Mouse (Mus musculus) ES-E14 (cell line): Measurements from ENCODE around the gene Gm3542. TPM values are rescaled to one million over a fixed set of nuclear protein-coding genes. Genes with fewer than 3 reads are reported as not detected.
"Not testable (repeated sequence)": the region's sequence is repeated elsewhere in the genome, so short reads cannot be mapped to it uniquely, and the experiment has no call there.

ENCODE experiments used
- DNase-seq: peaks from one replicate; pipeline ENCODE4 v3.0.0-alpha.2; 2013; ENCODE audit warnings: low read depth, low spot score
- H3K27ac ChIP-seq: 2 replicates; pipeline ENCODE4 v1.5.1; 2012; ENCODE audit warnings: low read depth, mild to moderate bottlenecking, low read length, moderate library complexity, mixed read lengths; ENCODE audit not compliant: poor library complexity, insufficient read depth, severe bottlenecking
- H3K36me3 ChIP-seq: 2 replicates; pipeline ENCODE4 v1.6.1; 2012; ENCODE audit warnings: mild to moderate bottlenecking, low read length, moderate library complexity, mixed read lengths; ENCODE audit not compliant: control insufficient read depth, poor library complexity, insufficient read depth, severe bottlenecking
- H3K4me1 ChIP-seq, 2 experiments: fragments of 150-350 bp in 1 of 2; sonication (generic) in 1 of 2; 2 replicates each; pipeline ENCODE4 v1.6.1; 2012; ENCODE audit warnings: low read length in 2 of 2, mild to moderate bottlenecking in 1 of 2, mixed read lengths in 1 of 2; ENCODE audit not compliant: control insufficient read depth in 2 of 2, insufficient read depth in 2 of 2, poor library complexity in 1 of 2
- H3K4me3 ChIP-seq, 2 experiments: fragments of 150-350 bp in 1 of 2; sonication (generic) in 1 of 2; 2 replicates each; pipeline ENCODE4 v1.5.1; 2012; ENCODE audit warnings: low read length in 2 of 2, low read depth in 1 of 2, mild to moderate bottlenecking in 1 of 2, mixed read lengths in 1 of 2; ENCODE audit not compliant: insufficient read depth in 1 of 2, poor library complexity in 1 of 2, severe bottlenecking in 1 of 2
- H3K9ac ChIP-seq: 2 replicates; pipeline ENCODE4 v1.6.1; 2012; ENCODE audit warnings: low read depth, mild to moderate bottlenecking, low read length, mixed read lengths; ENCODE audit not compliant: poor library complexity, insufficient read depth, severe bottlenecking
- H3K9me3 ChIP-seq: fragments of 150-350 bp; sonication (generic); 2 replicates; pipeline ENCODE4 v1.6.1; 2012; ENCODE audit warnings: low read depth, mild to moderate bottlenecking, low read length; ENCODE audit not compliant: control insufficient read depth, insufficient read depth
- in situ Hi-C, 2 experiments: fragments of 600-800 bp; cut with MboI; formaldehyde crosslinking; loops; one replicate each; pipeline ENCODE4 v1.15.1; 2025; ENCODE audit warnings: low sequenced_read_pairs in 2 of 2, inconsistent platforms in 1 of 2; ENCODE audit not compliant: unreplicated experiment in 2 of 2
- total RNA-seq: library from RNA; depleted of rRNA; stranded (reverse); fragments of 300-350 nt; gene quantifications from 2 replicates; pipeline ENCODE4 v1.2.3, GENCODE M21; 2012; rRNA removed

Gene Gm3542
- not detected in 2 replicates for total RNA-seq

DNA sequence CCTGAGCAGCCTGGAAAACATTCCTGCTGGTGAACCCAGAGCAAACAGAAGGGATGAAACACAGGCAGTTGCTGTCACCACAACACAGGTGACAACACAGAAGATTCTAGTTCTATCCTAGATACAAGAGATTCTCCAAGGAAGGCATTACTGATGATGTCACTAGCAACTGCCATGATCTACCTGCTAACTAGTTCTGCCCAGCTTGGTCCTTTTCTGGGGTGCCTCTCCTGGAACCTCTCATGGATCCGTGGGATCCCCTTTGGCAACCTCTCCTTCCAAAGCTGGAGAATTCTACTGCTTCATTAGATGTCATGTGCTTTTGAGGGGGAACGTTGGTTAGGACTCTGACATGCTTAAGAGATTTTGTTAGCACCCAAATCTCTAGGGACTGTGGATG, at the start of gene Gm3542:
Gm3542 (minus strand) TSS at position 101 of the 400 bp plus-strand sequence.
- DNase-seq, H3K36me3 ChIP-seq, H3K9me3 ChIP-seq, in situ Hi-C loops, H3K4me3 ChIP-seq, H3K4me1 ChIP-seq, H3K27ac ChIP-seq, H3K9ac ChIP-seq: not testable (repeated sequence)

Other genes starting within 250 kb of the Gm3542 start
- gene Gm8279, start 203.4 kb downstream of the Gm3542 start, total RNA-seq = 1.2 TPM in 1 of 2 replicates, not detected in the other
- gene Gm3317, start 170.4 kb downstream of the Gm3542 start, total RNA-seq = 2.6 and 3.0 TPM in 2 replicates
- not detected in 2 replicates for gene Gm8271, start 149.1 kb downstream of the Gm3542 start, total RNA-seq
- 0.22 TPM in 1 of 2 replicates, not detected in the other for gene Gm3526, start 74.3 kb downstream of the Gm3542 start, total RNA-seq
- 0.13 and 0.53 TPM in 2 replicates for gene Gm3500, start 54.1 kb upstream of the Gm3542 start, total RNA-seq
- gene Gm3194, start 120.5 kb upstream of the Gm3542 start, total RNA-seq = 2.3 and 7.5 TPM in 2 replicates
- not detected in 2 replicates for gene Gm8246, start 142.9 kb upstream of the Gm3542 start, total RNA-seq
- gene Gm3187, start 149.3 kb upstream of the Gm3542 start, total RNA-seq = not detected in 2 replicates
- 3.0 TPM in 2 replicates for gene Gm3488, start 166.7 kb upstream of the Gm3542 start, total RNA-seq
- not detected in 2 replicates for gene Gm3532, start 203.6 kb upstream of the Gm3542 start, total RNA-seq